Mouse (Mus musculus) urinary bladder, adult 18-20 months (tissue): ENCODE data around the gene Shc4.

ENCODE experiments used
- DNase-seq, 2 experiments: peaks; one replicate each; pipeline ENCODE4 v3.0.0; 2022; ENCODE audit warnings: low spot score in 2 of 2, mixed read lengths in 2 of 2

The Shc4 gene

GRCm38 (mm10) chr2:125685441-125686150 is 38.4 kb downstream of the Shc4 start:
- DNase-seq, result no peak

- no peak for DNase-seq
Measured at GRCm38 (mm10) chr2:125684559-125685440, 39.1 kb downstream of the Shc4 start.

- no peak for DNase-seq
Measured at GRCm38 (mm10) chr2:125683895-125684294, 40.1 kb downstream of the Shc4 start.

GRCm38 (mm10) chr2:125681811-125682210 is 42.1 kb downstream of the Shc4 start:
- DNase-seq, result no peak

GRCm38 (mm10) chr2:125672957-125673631 is 50.9 kb downstream of the Shc4 start, which contains the start of gene Eid1:
Gene Eid1 (plus strand): TSS chr2:125673095.
- DNase-seq, result peak; percentile 71 to 74

- peak in 1 of 2 experiments; percentile 43 for DNase-seq
Measured at GRCm38 (mm10) chr2:125672568-125672956, 51.4 kb downstream of the Shc4 start.

GRCm38 (mm10) chr2:125670846-125671245 is 53.1 kb downstream of the Shc4 start:
- no peak for DNase-seq

GRCm38 (mm10) chr2:125667721-125668120 is 56.2 kb downstream of the Shc4 start:
- no peak for DNase-seq

- no peak for DNase-seq
Measured at GRCm38 (mm10) chr2:125667184-125667583, 56.8 kb downstream of the Shc4 start.

GRCm38 (mm10) chr2:125666668-125667067 is 57.3 kb downstream of the Shc4 start:
- no peak for DNase-seq

GRCm38 (mm10) chr2:125665909-125666308 is 58.0 kb downstream of the Shc4 start:
- no peak for DNase-seq

- DNase-seq, result no peak
Measured at GRCm38 (mm10) chr2:125665213-125665612, 58.7 kb downstream of the Shc4 start.

- DNase-seq, result no peak
Measured at GRCm38 (mm10) chr2:125662517-125662916, 61.4 kb downstream of the Shc4 start.

- no peak for DNase-seq
Measured at GRCm38 (mm10) chr2:125661156-125661555, 62.8 kb downstream of the Shc4 start.

GRCm38 (mm10) chr2:125660537-125661130 is 63.3 kb downstream of the Shc4 start:
- DNase-seq, result no peak

GRCm38 (mm10) chr2:125659823-125660536 is 64.0 kb downstream of the Shc4 start:
- peak in 1 of 2 experiments; percentile 36 for DNase-seq

- DNase-seq, result no peak
Measured at GRCm38 (mm10) chr2:125655391-125655790, 68.6 kb downstream of the Shc4 start.

- no peak for DNase-seq
Measured at GRCm38 (mm10) chr2:125653286-125653685, 70.7 kb downstream of the Shc4 start.

GRCm38 (mm10) chr2:125651563-125651962 is 72.4 kb downstream of the Shc4 start:
- no peak for DNase-seq

GRCm38 (mm10) chr2:125650742-125651352 is 73.1 kb downstream of the Shc4 start:
- DNase-seq, result no peak

GRCm38 (mm10) chr2:125650038-125650437 is 73.9 kb downstream of the Shc4 start:
- DNase-seq, result no peak
